Mouse (Mus musculus): ENCODE measurements around the gene Ccrl2.

GRCm38 (mm10) chr9:111048452-111048851 lies 8.9 kb downstream of the Ccrl2 start:
- TF ChIP-seq CTCF (IDR thresholded peaks at IDR 0.05; ENCODE audit: low read depth, low read length) (no peak), POLR2A (IDR thresholded peaks at IDR 0.05; ENCODE audit: extremely low read depth, insufficient read depth, low read length) (no peak)
